20 mouse cellular contexts compared by ENCODE assay signal in the genomic region with DNA sequence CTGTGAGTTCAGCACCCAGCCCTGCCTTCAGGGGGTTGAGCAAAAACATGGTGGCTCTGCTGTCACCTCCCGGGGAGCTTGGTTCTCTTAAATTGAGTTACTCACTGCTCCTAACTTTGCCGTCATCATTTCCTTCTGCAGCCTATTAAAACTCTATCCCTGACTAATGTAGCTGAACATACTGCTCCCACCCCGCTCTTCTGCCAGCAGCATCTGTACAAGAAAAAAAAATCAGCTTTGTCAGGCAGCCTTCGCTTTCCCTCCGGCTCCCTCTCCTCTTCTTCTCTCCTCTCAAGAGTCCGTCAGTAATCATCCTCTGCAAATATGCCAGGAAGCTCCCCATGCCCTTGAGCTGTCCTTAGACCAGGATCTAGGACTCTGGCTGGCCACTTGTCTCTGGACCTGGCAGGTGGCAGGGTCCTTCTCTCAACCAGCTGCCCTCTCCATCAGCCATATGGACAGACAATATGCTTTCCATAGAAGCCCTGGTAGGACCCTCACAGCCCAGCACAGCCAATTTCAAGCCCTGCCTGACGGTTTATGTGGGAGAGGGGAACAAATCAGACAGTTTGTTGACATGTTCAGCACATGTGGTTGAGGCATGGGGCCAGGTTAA.
DNase-seq lines count a peak whose midpoint lies in the region; ATAC-seq and TF ChIP-seq lines count a peak whose summit lies in the region.
"Had no signal": no experiment of that assay in that cellular context is flagged by ENCODE, and none has a peak within 500 bp of the region (broad histone marks: within the 10 kb centered on the region; RNA-seq: fewer than 3 reads in every experiment).

No protein-coding gene starts in this region.

- WGBS in embryonic facial prominence, embryonic 14.5 days, result 52% methylated on average over 7 of the region's 7 CpGs
- 78% methylated on average over 7 of the region's 7 CpGs for WGBS in embryonic facial prominence, embryonic 10.5 days

- H3K27me3 ChIP-seq in embryonic facial prominence, embryonic 14.5 days (replicated peaks; ENCODE audit: control insufficient read depth, insufficient read depth, low read length), result no peaks in the 10 kb centered on the region
- no peaks in the 10 kb centered on the region for H3K27me3 ChIP-seq in embryonic facial prominence, embryonic 10.5 days (replicated peaks; ENCODE audit: low read depth, poor library complexity, severe bottlenecking)
- H3K27me3 ChIP-seq: limb, embryonic 13.5 days; liver, embryonic 15.5 days; midbrain, embryonic 13.5 days had no signal

- H3K36me3 ChIP-seq in embryonic facial prominence, embryonic 14.5 days (ENCODE audit: control insufficient read depth, insufficient read depth, low read length), result no peaks in the 10 kb centered on the region
- no peaks in the 10 kb centered on the region for H3K36me3 ChIP-seq in embryonic facial prominence, embryonic 10.5 days (replicated peaks)
- H3K36me3 ChIP-seq: forebrain, embryonic 12.5 days; limb, embryonic 13.5 days; liver, embryonic 15.5 days; midbrain, embryonic 13.5 days had no signal

- ATAC-seq in embryonic facial prominence, embryonic 14.5 days (ENCODE audit: low read depth), result no peak
- ATAC-seq: intestine, embryonic 16.5 days; lung, postnatal 0 days; midbrain, embryonic 13.5 days had no signal

- no peak for TF ChIP-seq CTCF in brain, embryonic 14.5 days (IDR thresholded peaks at IDR 0.05; ENCODE audit: borderline replicate concordance, extremely low read depth, insufficient read depth, insufficient read length)

- no peak overlapping the region for H3K4me2 ChIP-seq in embryonic facial prominence, embryonic 14.5 days (ENCODE audit: low read depth, low read length)
- H3K4me2 ChIP-seq: forebrain, embryonic 12.5 days; heart, embryonic 11.5 days; limb, embryonic 13.5 days; liver, embryonic 15.5 days; midbrain, embryonic 13.5 days had no signal

- peak; percentile 13 for DNase-seq in embryonic facial prominence, embryonic 14.5 days (ENCODE audit: low spot score)
- DNase-seq in embryonic facial prominence, embryonic 10.5 days (ENCODE audit: low spot score), result no peak
- peak; percentile 56 to 71 for DNase-seq in layer of hippocampus, adult 18-20 months (ENCODE audit: low spot score in 2 of 2)
- DNase-seq in layer of hippocampus, adult 9-10 months (ENCODE audit: low spot score), result no peak
- peak; percentile 32 for DNase-seq in brain, embryonic 14.5 days (ENCODE audit: low read depth)
- peak; percentile 51 for DNase-seq in layer of hippocampus, adult 9-11 months
- DNase-seq in left cerebral cortex, postnatal 10 days (ENCODE audit: extremely low spot score in 1 of 2, low spot score in 2 of 2), result no peak
- DNase-seq: adrenal gland, postnatal 10 days; cerebellum, adult 2 months; gastrocnemius, postnatal 36 days; heart, postnatal 14 days; right cerebral cortex, postnatal 25 days; thymus, postnatal 14 days had no signal

- no peak overlapping the region for H3K4me3 ChIP-seq in embryonic facial prominence, embryonic 14.5 days (ENCODE audit: low read depth, low read length)
- no peak overlapping the region for H3K4me3 ChIP-seq in embryonic facial prominence, embryonic 10.5 days
- H3K4me3 ChIP-seq: forebrain, embryonic 12.5 days; limb, embryonic 13.5 days; liver, embryonic 15.5 days; midbrain, embryonic 13.5 days had no signal

- H3K9me3 ChIP-seq in embryonic facial prominence, embryonic 14.5 days (ENCODE audit: control insufficient read depth, low read length), result no peaks in the 10 kb centered on the region
- no peaks in the 10 kb centered on the region for H3K9me3 ChIP-seq in embryonic facial prominence, embryonic 10.5 days
- H3K9me3 ChIP-seq: forebrain, embryonic 12.5 days; limb, embryonic 13.5 days; liver, embryonic 15.5 days; midbrain, embryonic 13.5 days had no signal

- no peak overlapping the region for H3K9ac ChIP-seq in embryonic facial prominence, embryonic 14.5 days (ENCODE audit: low read depth, low read length)
- H3K9ac ChIP-seq: forebrain, embryonic 12.5 days; limb, embryonic 13.5 days; liver, embryonic 15.5 days; midbrain, embryonic 13.5 days had no signal

- no peak for TF ChIP-seq POLR2A in brain, embryonic 14.5 days (IDR thresholded peaks at IDR 0.05; ENCODE audit: borderline replicate concordance, extremely low read depth, insufficient read depth, insufficient read length, poor library complexity, severe bottlenecking)

- intact Hi-C loops in left cerebral cortex, postnatal 10 days (cut with DNase I), result no loop called here

- no peaks in the 10 kb centered on the region for H3K4me1 ChIP-seq in embryonic facial prominence, embryonic 14.5 days (ENCODE audit: control insufficient read depth, insufficient read depth, low read length)
- H3K4me1 ChIP-seq in embryonic facial prominence, embryonic 10.5 days, result 0 out of 2 replicates have a peak, but pooled peaks cover 6% of the 10 kb centered on the region
- H3K4me1 ChIP-seq: forebrain, embryonic 12.5 days; limb, embryonic 13.5 days; liver, embryonic 15.5 days; midbrain, embryonic 13.5 days had no signal

- H3K27ac ChIP-seq in embryonic facial prominence, embryonic 14.5 days (replicated peaks; ENCODE audit: low read depth, low read length), result no peak overlapping the region
- no peak overlapping the region for H3K27ac ChIP-seq in embryonic facial prominence, embryonic 10.5 days (replicated peaks)
- H3K27ac ChIP-seq: forebrain, embryonic 12.5 days; limb, embryonic 13.5 days; liver, embryonic 15.5 days; midbrain, embryonic 13.5 days had no signal

Comparison
In these comparisons a context has a peak if more than half of its experiments do, and no peak if none do; other contexts are left out.
1. DNase-seq: peak in embryonic facial prominence, embryonic 14.5 days (single experiment), layer of hippocampus, adult 18-20 months (2 of 2), brain, embryonic 14.5 days (single experiment) and layer of hippocampus, adult 9-11 months (single experiment); none in embryonic facial prominence, embryonic 10.5 days (single experiment), layer of hippocampus, adult 9-10 months (single experiment) and left cerebral cortex, postnatal 10 days (0 of 2).